Mouse (Mus musculus) MEL (cell line): ENCODE data around the gene Dnajc4. TPM values are rescaled to one million over a fixed set of nuclear protein-coding genes. Genes with fewer than 3 reads are reported as not detected.

Experiments used
- DNase-seq: peaks from one replicate; pipeline ENCODE4 v3.0.0; 2011; ENCODE audit warnings: low read depth, low spot score
- H3K27ac ChIP-seq: 2 replicates; pipeline ENCODE4 v1.5.1; 2012; ENCODE audit warnings: low read depth, mild to moderate bottlenecking, control low read depth, low read length, moderate library complexity; ENCODE audit not compliant: control insufficient read depth
- H3K27me3 ChIP-seq, 2 experiments: fragments of 150-350 bp in 1 of 2; sonication (generic) in 1 of 2; 2 replicates each; pipeline ENCODE4 v1.6.1; 2012; ENCODE audit warnings: low read length in 2 of 2, mild to moderate bottlenecking in 2 of 2, improper control_type of control experiment in 1 of 2, moderate library complexity in 1 of 2; ENCODE audit not compliant: insufficient read depth in 2 of 2, control insufficient read depth in 1 of 2
- H3K36me3 ChIP-seq, 2 experiments: 2 replicates each; pipeline ENCODE4 v1.6.1; 2012 to 2014; ENCODE audit warnings: low read length in 2 of 2, improper control_type of control experiment in 1 of 2, inconsistent platforms in 1 of 2, mild to moderate bottlenecking in 1 of 2; ENCODE audit not compliant: insufficient read depth in 2 of 2, control insufficient read depth in 1 of 2
- H3K4me1 ChIP-seq, 2 experiments: fragments of 150-350 bp in 1 of 2; sonication (generic) in 1 of 2; 2 replicates each; pipeline ENCODE4 v1.6.1; 2012; ENCODE audit warnings: low read length in 2 of 2, improper control_type of control experiment in 1 of 2, mild to moderate bottlenecking in 1 of 2; ENCODE audit not compliant: insufficient read depth in 2 of 2, control insufficient read depth in 1 of 2
- H3K4me3 ChIP-seq, 2 experiments: fragments of 150-350 bp in 1 of 2; sonication (generic) in 1 of 2; 2 replicates each; pipeline ENCODE4 v1.5.1; 2012; ENCODE audit warnings: low read depth in 2 of 2, low read length in 2 of 2, mild to moderate bottlenecking in 2 of 2, moderate library complexity in 2 of 2, control low read depth in 1 of 2, improper control_type of control experiment in 1 of 2; ENCODE audit not compliant: control insufficient read depth in 1 of 2, insufficient read depth in 1 of 2
- H3K79me2 ChIP-seq: 2 replicates; pipeline ENCODE4 v1.6.1; 2012; ENCODE audit warnings: mild to moderate bottlenecking, low read length, moderate library complexity; ENCODE audit not compliant: control insufficient read depth, poor library complexity, insufficient read depth
- H3K9ac ChIP-seq: 2 replicates; pipeline ENCODE4 v1.6.1; 2012; ENCODE audit warnings: low read depth, mild to moderate bottlenecking, control low read depth, low read length, moderate library complexity; ENCODE audit not compliant: control insufficient read depth, poor library complexity, severe bottlenecking
- H3K9me3 ChIP-seq: fragments of 150-350 bp; sonication (generic); replicated peaks from 2 replicates; pipeline ENCODE4 v1.6.1; 2012; ENCODE audit warnings: mild to moderate bottlenecking, low read length, improper control_type of control experiment, moderate library complexity; ENCODE audit not compliant: insufficient read depth
- CHD1 ChIP-seq: IDR thresholded peaks from 2 replicates; pipeline ENCODE4 v1.6.1; 2012; ENCODE audit warnings: low read depth, mild to moderate bottlenecking, inconsistent platforms, low read length, improper control_type of control experiment
- CHD2 ChIP-seq: IDR thresholded peaks from 2 replicates; pipeline ENCODE4 v1.6.1; 2011; ENCODE audit warnings: low read length, improper control_type of control experiment
- CTCF ChIP-seq, 3 experiments: IDR thresholded peaks in 2 of 3; conservative IDR thresholded peaks in 1 of 3; 2 replicates each; pipeline ENCODE4 v1.5.1; 2011 to 2012; ENCODE audit warnings: low read length in 3 of 3, low read depth in 2 of 3, mild to moderate bottlenecking in 2 of 3, improper control_type of control experiment in 1 of 3, inconsistent platforms in 1 of 3, mixed read lengths in 1 of 3, moderate library complexity in 1 of 3; ENCODE audit not compliant: control insufficient read depth in 1 of 3, insufficient read depth in 1 of 3, poor library complexity in 1 of 3, severe bottlenecking in 1 of 3
- E2F4 ChIP-seq: IDR thresholded peaks from 2 replicates; pipeline ENCODE4 v1.6.1; 2011; ENCODE audit warnings: low read depth, low read length, improper control_type of control experiment, borderline replicate concordance
- ELF1 ChIP-seq: IDR thresholded peaks from 2 replicates; pipeline ENCODE4 v1.6.1; 2014; ENCODE audit warnings: low read depth, mild to moderate bottlenecking, inconsistent platforms, low read length, improper control_type of control experiment, moderate library complexity
- EP300 ChIP-seq, 2 experiments: IDR thresholded peaks; 2 replicates each; pipeline ENCODE4 v1.6.1; 2011; ENCODE audit warnings: improper control_type of control experiment in 2 of 2, low read length in 2 of 2, low read depth in 1 of 2, mild to moderate bottlenecking in 1 of 2
- ETS1 ChIP-seq: IDR thresholded peaks from 2 replicates; pipeline ENCODE4 v1.6.1; 2012; ENCODE audit warnings: low read depth, mild to moderate bottlenecking, inconsistent platforms, low read length, improper control_type of control experiment, moderate library complexity
- GABPA ChIP-seq: IDR thresholded peaks from 2 replicates; pipeline ENCODE4 v1.6.1; 2012; ENCODE audit warnings: low read depth, mild to moderate bottlenecking, inconsistent platforms, low read length, improper control_type of control experiment, moderate library complexity
- HCFC1 ChIP-seq: IDR thresholded peaks from 2 replicates; pipeline ENCODE4 v1.6.1; 2012; ENCODE audit warnings: low read depth, mild to moderate bottlenecking, inconsistent platforms, low read length, improper control_type of control experiment, moderate library complexity
- JUND ChIP-seq: IDR thresholded peaks from 2 replicates; pipeline ENCODE4 v1.6.1; 2011; ENCODE audit warnings: low read depth, mild to moderate bottlenecking, improper control_type of control experiment, low read length
- KAT2A ChIP-seq: conservative IDR thresholded peaks from 2 replicates; pipeline ENCODE4 v1.6.1; 2012; ENCODE audit warnings: low read depth, low read length, improper control_type of control experiment, inconsistent platforms
- MAZ ChIP-seq: IDR thresholded peaks from 2 replicates; pipeline ENCODE4 v1.6.1; 2012; ENCODE audit warnings: low read depth, mild to moderate bottlenecking, inconsistent platforms, low read length, improper control_type of control experiment
- MEF2A ChIP-seq: IDR thresholded peaks from 2 replicates; pipeline ENCODE4 v1.6.1; 2014; ENCODE audit warnings: low read depth, mild to moderate bottlenecking, inconsistent platforms, low read length, improper control_type of control experiment; ENCODE audit not compliant: poor library complexity, insufficient replicate concordance, severe bottlenecking; ENCODE audit errors: extremely low read depth
- MXI1 ChIP-seq: IDR thresholded peaks from 2 replicates; pipeline ENCODE4 v1.6.1; 2011; ENCODE audit warnings: mild to moderate bottlenecking, low read depth, low read length, improper control_type of control experiment
- MYB ChIP-seq: IDR thresholded peaks from 2 replicates; pipeline ENCODE4 v1.6.1; 2011; ENCODE audit warnings: mild to moderate bottlenecking, low read depth, low read length, improper control_type of control experiment
- MYC ChIP-seq: IDR thresholded peaks from 2 replicates; pipeline ENCODE4 v1.6.1; 2011; ENCODE audit warnings: low read depth, mild to moderate bottlenecking, low read length, improper control_type of control experiment, moderate library complexity
- NELFE ChIP-seq: IDR thresholded peaks from 2 replicates; pipeline ENCODE4 v1.6.1; 2011; ENCODE audit warnings: low read depth, low read length, improper control_type of control experiment
- NRF1 ChIP-seq: IDR thresholded peaks from 2 replicates; pipeline ENCODE4 v1.6.1; 2014; ENCODE audit warnings: low read depth, mild to moderate bottlenecking, inconsistent platforms, low read length, improper control_type of control experiment, moderate library complexity; ENCODE audit not compliant: poor library complexity, insufficient read depth, severe bottlenecking
- POLR2A ChIP-seq, 2 experiments: IDR thresholded peaks; 2 replicates each; pipeline ENCODE4 v1.6.1; 2011 to 2012; ENCODE audit warnings: low read length in 2 of 2, mild to moderate bottlenecking in 2 of 2, control low read depth in 1 of 2, improper control_type of control experiment in 1 of 2, low read depth in 1 of 2, moderate library complexity in 1 of 2; ENCODE audit not compliant: control insufficient read depth in 1 of 2, insufficient read depth in 1 of 2, poor library complexity in 1 of 2
- POLR2AphosphoS2 ChIP-seq: IDR thresholded peaks from 2 replicates; pipeline ENCODE4 v1.6.1; 2011; ENCODE audit warnings: low read length, improper control_type of control experiment
- POLR2AphosphoS5 ChIP-seq: IDR thresholded peaks from 2 replicates; pipeline ENCODE4 v1.6.1; 2012; ENCODE audit warnings: low read depth, borderline replicate concordance, mild to moderate bottlenecking, inconsistent platforms, low read length, moderate library complexity, mixed read lengths
- RAD21 ChIP-seq: IDR thresholded peaks from 2 replicates; pipeline ENCODE4 v1.6.1; 2011; ENCODE audit warnings: mild to moderate bottlenecking, low read depth, low read length, improper control_type of control experiment
- RCOR1 ChIP-seq: IDR thresholded peaks from 2 replicates; pipeline ENCODE4 v1.6.1; 2012; ENCODE audit warnings: low read depth, mild to moderate bottlenecking, inconsistent platforms, low read length, improper control_type of control experiment
- SIN3A ChIP-seq: IDR thresholded peaks from 2 replicates; pipeline ENCODE4 v1.6.1; 2012; ENCODE audit warnings: low read length, improper control_type of control experiment, inconsistent platforms
- SMC3 ChIP-seq: IDR thresholded peaks from 2 replicates; pipeline ENCODE4 v1.6.1; 2011; ENCODE audit warnings: low read depth, low read length, improper control_type of control experiment
- TAL1 ChIP-seq: IDR thresholded peaks from 2 replicates; pipeline ENCODE4 v1.6.1; 2012; ENCODE audit warnings: mild to moderate bottlenecking, inconsistent platforms, low read length, moderate library complexity, mixed read lengths
- TBP ChIP-seq: IDR thresholded peaks from 2 replicates; pipeline ENCODE4 v1.8.0; 2011; ENCODE audit warnings: low read depth, low read length, improper control_type of control experiment
- TCF12 ChIP-seq: IDR thresholded peaks from 2 replicates; pipeline ENCODE4 v1.6.1; 2014; ENCODE audit warnings: low read depth, mild to moderate bottlenecking, inconsistent platforms, low read length, improper control_type of control experiment, moderate library complexity
- USF1 ChIP-seq: IDR thresholded peaks from 2 replicates; pipeline ENCODE4 v1.6.1; 2014; ENCODE audit warnings: low read depth, mild to moderate bottlenecking, inconsistent platforms, low read length, improper control_type of control experiment, moderate library complexity
- USF2 ChIP-seq, 2 experiments: IDR thresholded peaks; 2 replicates each; pipeline ENCODE4 v1.6.1; 2011 to 2012; ENCODE audit warnings: improper control_type of control experiment in 2 of 2, low read length in 2 of 2, borderline replicate concordance in 1 of 2, inconsistent platforms in 1 of 2, low read depth in 1 of 2, mild to moderate bottlenecking in 1 of 2; ENCODE audit not compliant: insufficient read depth in 1 of 2
- ZC3H11A ChIP-seq: IDR thresholded peaks from 2 replicates; pipeline ENCODE4 v1.6.1; 2012; ENCODE audit warnings: low read depth, mild to moderate bottlenecking, inconsistent platforms, low read length, improper control_type of control experiment
- ZKSCAN1 ChIP-seq: IDR thresholded peaks from 2 replicates; pipeline ENCODE4 v1.6.1; 2012; ENCODE audit warnings: low read depth, mild to moderate bottlenecking, inconsistent platforms, low read length, improper control_type of control experiment, moderate library complexity
- ZMIZ1 ChIP-seq: IDR thresholded peaks from 2 replicates; pipeline ENCODE4 v1.6.1; 2012; ENCODE audit warnings: low read depth, mild to moderate bottlenecking, inconsistent platforms, low read length, improper control_type of control experiment, moderate library complexity
- polyA plus RNA-seq, 2 experiments: library from polyadenylated mRNA; stranded (reverse) in 1 of 2; unstranded in 1 of 2; fragments of >175 nt in 1 of 2; fragments of >200 nt in 1 of 2; gene quantifications; 2 replicates each; pipeline versions ENCODE4 v1.2.1 to v1.2.4; 2012; ENCODE audit warnings: low replicate concordance in 2 of 2, low read depth in 1 of 2; ENCODE audit not compliant: insufficient read length in 2 of 2, insufficient read depth in 1 of 2, missing spikeins in 1 of 2
- total RNA-seq: library from RNA; depleted of rRNA; stranded (reverse); fragments of 300-350 nt; gene quantifications from 2 replicates; pipeline ENCODE4 v1.2.3, GENCODE M21; 2012

The Dnajc4 gene
- total and polyA plus RNA-seq, 3 experiments, result 4.2 to 12.9 TPM; not detected in 1

GRCm38 (mm10) chr19:6942249-6942691 lies 50.1 kb downstream of the Dnajc4 start, which contains the start of gene Gpr137:
Gene Gpr137 (minus strand): TSS chr19:6942480.
- Histone ChIP-seq H3K4me3 (peak within 1 kb of the TSS; percentile 72 to 78), H3K27ac (peak within 1 kb of the TSS; percentile 75), H3K79me2 (peaks cover 8% of the 10 kb centered on the region; the same call in 1 of the 2 replicates), H3K9ac (peak within 1 kb of the TSS; percentile 92), H3K4me1 (peaks cover 0 to 10% of the 10 kb centered on the region in 2 experiments; a peak in 2 of 4 replicates), H3K27me3 (no peaks in the 10 kb centered on the region), H3K36me3 (peaks cover 0 to 2% of the 10 kb centered on the region in 2 experiments; a peak in 1 of 4 replicates), H3K9me3 (no peaks in the 10 kb centered on the region)
- no peak for TF ChIP-seq TAL1
- no peak; the same call in 1 of the 2 replicates for TF ChIP-seq MAZ
- no peak for TF ChIP-seq KAT2A
- no peak for TF ChIP-seq GABPA
- peak; percentile 77 for TF ChIP-seq NELFE
- peak; percentile 27; the same call in 1 of the 2 replicates for TF ChIP-seq NRF1
- no peak for TF ChIP-seq MEF2A
- TF ChIP-seq ETS1, result 0 out of 2 replicates have a peak, but pooled peaks have one; percentile 3
- TF ChIP-seq CTCF (IDR thresholded peaks at IDR 0.05 in 2 of 3, conservative IDR thresholded peaks at IDR 0.05 in 1 of 3; ENCODE audit: control insufficient read depth in 1 of 3, insufficient read depth in 1 of 3, low read depth in 2 of 3, low read length in 3 of 3, poor library complexity in 1 of 3, severe bottlenecking in 1 of 3), result no peak
- TF ChIP-seq RCOR1, result no peak
- 0 out of 2 replicates have a peak, but pooled peaks have one; percentile 60 for TF ChIP-seq MXI1
- TF ChIP-seq POLR2AphosphoS2, result peak; percentile 90
- peak; percentile 72 for TF ChIP-seq HCFC1
- no peak for TF ChIP-seq MYC
- TF ChIP-seq POLR2AphosphoS5, result no peak
- no peak; the same call in 1 of the 2 replicates for TF ChIP-seq ELF1
- TF ChIP-seq ZC3H11A, result no peak
- TF ChIP-seq POLR2A (IDR thresholded peaks at IDR 0.05; ENCODE audit: control insufficient read depth in 1 of 2, insufficient read depth in 1 of 2, low read depth in 1 of 2, low read length in 2 of 2, poor library complexity in 1 of 2), result peak; percentile 36 to 88; a peak in 2 of 4 replicates
- TF ChIP-seq CHD2, result no peak
- TF ChIP-seq CHD1, result no peak
- no peak for TF ChIP-seq RAD21
- no peak for TF ChIP-seq USF1
- TF ChIP-seq E2F4, result no peak
- TF ChIP-seq USF2 (IDR thresholded peaks at IDR 0.05; ENCODE audit: borderline replicate concordance in 1 of 2, insufficient read depth in 1 of 2, low read depth in 1 of 2, low read length in 2 of 2), result no peak
- peak; percentile 64 for TF ChIP-seq SIN3A
- TF ChIP-seq MYB, result no peak
- TF ChIP-seq TBP, result no peak; the same call in 1 of the 2 replicates
- TF ChIP-seq ZKSCAN1, result no peak
- no peak for TF ChIP-seq JUND
- no peak for TF ChIP-seq EP300 (IDR thresholded peaks at IDR 0.05; ENCODE audit: low read depth in 1 of 2, low read length in 2 of 2)
- peak; percentile 39; the same call in 1 of the 2 replicates for TF ChIP-seq TCF12
- no peak for TF ChIP-seq SMC3
- peak; percentile 75 for TF ChIP-seq ZMIZ1
- peak; percentile 96 for DNase-seq
